Mouse (Mus musculus) adrenal gland, adult 8-10 months (tissue): ENCODE results near the gene Tcam1. TPM values are rescaled to one million over a fixed set of nuclear protein-coding genes. Genes with fewer than 3 reads are reported as not detected.

Experiments
- DNase-seq: peaks from one replicate; pipeline ENCODE4 v3.0.0; 2022
- total RNA-seq, 4 experiments: library from RNA; stranded (reverse); gene quantifications; 2 replicates each; pipeline ENCODE4 v1.2.4; 2022

Tcam1 gene
- total RNA-seq, 4 experiments from 2014 or later = 0.15 to 0.19 (median 0.17) TPM; not detected in 1

DNA sequence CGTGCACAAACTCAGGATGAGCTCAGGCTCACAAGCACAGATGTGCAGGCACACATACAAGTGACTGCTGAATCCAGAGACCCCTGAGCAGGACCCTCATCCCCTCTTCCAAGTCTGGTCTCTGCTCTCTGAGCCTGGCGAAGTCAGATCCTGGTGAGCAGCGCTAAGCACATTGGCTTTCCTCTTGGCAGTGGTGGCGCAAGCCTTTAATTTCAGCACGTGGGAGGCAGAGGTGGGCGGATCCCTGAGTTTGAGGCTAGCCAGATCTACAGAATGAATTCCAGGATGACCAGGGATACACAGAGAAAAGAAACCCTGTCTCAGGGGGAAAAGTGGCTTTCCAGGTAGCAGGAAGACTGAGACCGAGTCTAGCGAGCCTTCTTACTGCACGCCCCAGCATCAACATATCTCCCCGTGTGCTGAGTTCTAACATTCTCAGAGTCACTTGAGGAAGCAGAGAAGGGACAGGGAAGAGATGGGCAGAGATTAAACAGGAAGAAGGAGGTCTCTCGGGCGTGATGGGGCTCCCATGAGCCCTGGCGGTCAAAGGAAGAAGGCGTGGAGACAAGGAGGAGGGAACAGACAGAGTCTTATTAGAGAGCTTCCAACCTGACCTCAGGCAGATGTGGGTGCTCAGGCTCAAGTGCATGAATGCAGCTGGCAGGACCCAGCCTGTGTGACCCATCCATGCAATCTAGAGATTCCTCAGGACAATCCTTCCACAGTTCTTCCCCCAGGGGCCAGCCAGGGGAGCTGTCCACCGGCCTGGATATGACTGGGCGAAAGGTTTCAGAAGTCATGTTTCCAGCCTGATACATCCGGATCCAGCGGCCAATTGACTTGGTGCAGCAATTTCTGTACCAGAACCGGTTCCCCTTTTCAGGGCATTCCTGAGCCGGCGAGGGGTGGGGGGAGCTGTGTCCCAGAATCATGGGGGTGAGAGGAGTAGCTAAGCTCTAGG, 42.2 kb downstream of the Tcam1 start:
- no peak for DNase-seq

DNA sequence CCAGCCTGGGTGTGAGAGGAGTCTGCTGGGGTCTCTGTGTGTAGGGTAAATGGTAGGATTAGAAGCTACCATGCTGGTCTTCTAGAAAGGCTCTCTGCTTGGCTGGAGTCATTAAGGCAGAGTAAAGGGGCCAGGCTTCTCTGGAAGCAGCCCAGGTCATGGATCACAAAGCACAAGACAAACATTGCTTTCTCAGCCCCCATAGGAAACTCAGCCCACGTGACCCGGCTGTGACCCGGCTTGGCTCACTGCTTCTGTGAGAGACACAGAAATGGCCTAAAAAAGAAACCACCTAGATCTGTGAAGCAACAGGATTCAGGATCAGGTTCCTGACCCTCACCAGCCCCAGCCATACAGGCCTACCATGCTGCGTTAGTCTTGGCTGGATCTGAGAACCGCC, 48.4 kb downstream of the Tcam1 start:
- DNase-seq = no peak

DNA sequence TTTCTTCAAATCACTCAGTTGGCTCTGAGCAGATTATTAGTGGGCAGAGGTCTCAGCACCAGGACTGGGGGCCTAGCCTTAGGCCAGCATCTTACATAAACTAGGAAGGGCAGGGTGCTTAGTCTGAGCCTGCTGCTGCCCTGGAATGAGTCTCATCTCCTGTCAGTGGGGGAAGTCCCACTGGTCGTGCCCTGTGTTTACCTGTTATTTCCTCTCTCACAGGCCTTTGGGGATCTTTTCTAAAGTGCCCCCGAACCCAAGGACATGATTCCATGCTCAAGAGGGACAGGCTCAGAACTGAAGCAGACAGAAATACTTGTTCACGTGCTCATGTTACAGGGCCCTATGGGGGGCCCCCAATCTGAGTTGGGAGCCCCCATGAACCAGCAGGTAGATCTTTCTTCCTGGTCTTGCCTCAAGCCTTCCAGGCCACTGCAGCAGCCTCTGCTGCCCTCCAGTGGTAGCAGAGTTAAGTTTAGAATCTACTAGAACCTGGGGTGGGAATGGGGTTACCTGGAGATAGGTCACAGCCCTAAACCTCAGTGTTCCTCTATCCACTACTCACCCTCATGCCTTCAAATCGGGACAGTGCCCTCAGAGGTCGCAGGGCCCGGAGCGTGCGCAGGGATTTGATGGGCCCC, 49.2 kb downstream of the Tcam1 start:
- peak; percentile 23 for DNase-seq

DNA sequence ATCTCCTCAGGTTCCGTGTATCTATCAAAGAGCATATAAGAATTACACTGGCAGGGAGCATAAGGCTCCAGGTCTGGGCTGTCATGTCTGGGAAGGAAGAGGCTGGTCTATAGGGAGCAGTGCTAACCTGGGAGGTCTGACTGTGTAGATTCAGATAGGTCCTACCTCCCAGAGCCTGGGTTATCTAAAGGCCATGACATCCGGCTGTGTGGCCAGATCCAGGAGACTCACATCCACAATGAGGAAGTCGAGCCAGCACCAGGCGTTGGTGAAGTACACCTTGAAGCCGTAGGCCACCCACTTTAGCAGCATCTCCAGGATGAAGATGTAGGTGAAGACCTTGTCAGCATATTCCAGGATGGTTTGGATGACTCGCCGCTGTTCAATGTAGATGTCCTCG, 50.0 kb downstream of the Tcam1 start:
- DNase-seq = no peak

DNA sequence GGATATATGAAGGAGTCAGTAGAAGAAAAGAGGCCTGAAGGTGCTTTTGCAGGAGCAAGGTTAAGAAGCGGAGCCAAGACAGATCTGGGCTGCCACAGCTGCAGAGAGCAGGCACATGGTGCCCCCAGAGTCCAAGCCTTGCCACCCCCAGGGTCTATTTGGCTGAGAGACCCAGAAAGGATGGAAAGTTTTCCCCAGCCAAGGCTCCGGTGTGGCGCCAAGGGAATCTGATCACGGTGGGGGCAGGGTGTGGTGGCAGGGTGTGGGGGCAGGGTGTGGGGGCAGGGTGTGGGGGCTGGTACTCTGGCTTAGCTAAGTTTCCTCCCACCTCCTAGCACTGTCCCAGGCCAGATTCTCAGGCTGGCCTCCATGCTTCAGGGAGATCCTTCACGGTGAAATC, 52.0 kb downstream of the Tcam1 start:
- DNase-seq = no peak

DNA sequence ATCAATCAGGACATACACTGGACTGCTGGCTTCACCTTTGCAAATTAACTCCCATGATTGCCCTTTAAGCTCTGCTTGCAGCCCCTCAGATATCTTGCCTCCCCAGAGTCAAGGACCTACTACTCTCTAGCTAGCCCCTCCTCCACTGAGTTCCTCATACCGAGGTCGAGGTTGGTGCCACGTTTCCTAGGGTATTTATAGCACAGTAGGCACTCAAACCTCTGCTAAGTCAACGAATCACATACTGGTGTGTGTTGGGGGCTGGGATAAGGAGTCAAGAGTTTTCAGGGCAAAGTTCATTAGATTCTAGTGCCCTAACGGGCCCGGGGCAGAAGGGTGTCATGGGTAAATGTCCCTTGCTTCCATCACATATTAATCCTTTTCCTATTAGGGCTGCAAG, 52.7 kb downstream of the Tcam1 start:
- no peak for DNase-seq

DNA sequence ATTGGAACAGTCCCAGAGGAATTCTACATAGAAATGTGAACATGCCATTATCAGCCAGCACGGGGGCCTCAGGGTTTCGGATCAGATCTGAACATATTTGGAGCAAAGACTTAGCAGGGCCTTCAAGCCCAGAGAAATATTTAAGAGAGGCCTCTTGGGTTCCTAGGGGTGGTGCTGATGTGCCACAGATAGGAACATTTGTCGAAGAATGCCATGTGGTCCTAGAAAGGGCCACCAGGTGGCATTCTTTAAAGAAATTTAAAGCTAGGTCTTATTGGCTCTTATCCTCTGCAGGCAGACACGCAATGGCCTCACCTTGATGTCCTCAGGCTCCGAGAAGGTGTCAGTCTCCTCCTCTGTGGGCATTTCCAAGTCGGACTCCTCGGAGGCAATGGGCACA, 53.2 kb downstream of the Tcam1 start:
- DNase-seq = no peak

DNA sequence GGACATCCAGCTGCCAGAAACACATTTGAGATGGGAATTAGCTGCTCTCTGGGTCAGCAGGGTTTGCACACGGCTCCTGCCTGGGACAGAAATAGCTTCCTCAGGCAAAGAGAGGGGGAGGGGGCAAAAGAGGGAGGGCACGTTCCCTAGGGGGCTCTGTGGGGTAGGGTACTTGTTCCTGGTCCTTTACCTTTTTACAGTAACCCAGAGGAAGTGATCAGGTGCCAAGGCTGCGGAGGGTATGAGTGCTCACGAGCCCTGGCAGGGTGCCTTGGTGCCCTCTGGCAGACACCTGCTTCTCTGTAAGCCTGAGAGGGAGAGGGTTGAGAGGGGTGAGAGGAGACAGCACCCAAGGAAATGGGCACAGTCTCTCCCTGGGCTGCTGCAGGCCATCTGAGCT, 56.0 kb downstream of the Tcam1 start:
- DNase-seq = no peak

DNA sequence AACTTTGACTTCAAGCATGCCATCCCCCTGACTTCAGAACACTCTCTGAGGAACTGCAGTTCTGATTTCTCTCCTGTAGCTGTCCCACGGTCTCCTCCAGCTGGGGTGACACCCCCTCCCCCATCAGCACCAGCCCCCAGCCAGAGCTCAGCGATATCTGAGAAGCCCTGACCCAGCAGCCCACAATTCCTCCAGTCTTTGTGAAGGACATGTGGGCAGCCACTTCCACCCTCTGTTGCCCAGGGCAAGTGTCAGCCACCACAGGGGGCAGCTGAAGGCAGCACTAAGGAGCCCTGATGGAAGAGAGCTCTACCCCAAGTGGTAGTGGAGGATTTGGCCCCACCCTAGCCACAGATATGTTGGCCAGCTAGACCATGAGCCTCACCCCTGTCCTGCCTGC, 57.6 kb downstream of the Tcam1 start:
- no peak for DNase-seq

DNA sequence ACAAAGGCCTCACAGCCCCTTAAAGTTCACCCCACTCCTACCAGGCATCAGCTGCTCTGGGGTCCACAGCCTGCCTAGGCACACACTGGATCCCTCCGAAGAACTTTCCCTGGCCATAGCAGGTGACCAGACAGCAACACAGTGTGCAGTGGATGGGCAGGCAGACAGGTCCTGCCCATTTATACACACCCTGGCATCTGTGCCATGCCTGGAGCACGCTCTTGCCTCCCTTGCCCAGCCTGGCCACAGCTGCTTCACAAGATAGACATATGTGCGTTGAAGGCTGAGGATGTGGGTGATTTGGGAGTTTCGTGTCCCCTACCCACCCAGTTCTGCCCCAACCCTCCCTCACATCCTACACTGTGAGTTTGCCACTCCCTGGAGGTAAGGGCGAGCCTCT, 61.6 kb downstream of the Tcam1 start:
- DNase-seq = no peak

Other genes starting within 250 kb of the Tcam1 start
- gene Dcaf7, start 239.8 kb upstream of the Tcam1 start, total RNA-seq = 10 to 100 TPM; 57.3 to 79.3 (median 70.3) TPM
- 10 to 100 TPM; 26.3 to 38.6 (median 33.1) TPM for gene Taco1, start 210.6 kb upstream of the Tcam1 start, total RNA-seq
- 10 to 100 TPM; 41.7 to 58.2 (median 47.2) TPM for gene Map3k3, start 192.1 kb upstream of the Tcam1 start, total RNA-seq
- gene Gm10840, start 115.8 kb upstream of the Tcam1 start, total RNA-seq = not detected
- 10 to 100 TPM in 3 of 4 experiments, 1 to 10 TPM in 1; 9.6 to 18.9 (median 14.3) TPM for gene Limd2, start 115.8 kb upstream of the Tcam1 start, total RNA-seq
- 10 to 100 TPM; 15.1 to 26.8 (median 19.3) TPM for gene Strada, start 74.5 kb upstream of the Tcam1 start, total RNA-seq
- 100 to 1,000 TPM in 3 of 4 experiments, 10 to 100 TPM in 1; 84.3 to 125 (median 116) TPM for gene Ccdc47, start 60.3 kb upstream of the Tcam1 start, total RNA-seq
- 10 to 100 TPM; 53.4 to 71.6 (median 64.1) TPM for gene Ddx42, start 59.7 kb upstream of the Tcam1 start, total RNA-seq
- gene Ftsj3, start 20.6 kb upstream of the Tcam1 start, total RNA-seq = 10 to 100 TPM; 42.3 to 82.3 (median 59.1) TPM
- 100 to 1,000 TPM; 151 to 166 (median 154) TPM for gene Psmc5, start 20.5 kb upstream of the Tcam1 start, total RNA-seq
- gene Smarcd2, start 3.7 kb upstream of the Tcam1 start, total RNA-seq = 10 to 100 TPM; 74.0 to 91.9 (median 85.8) TPM
- gene Gh, start 25.2 kb downstream of the Tcam1 start, total RNA-seq = not detected
- gene Cd79b, start 38.1 kb downstream of the Tcam1 start, total RNA-seq = 1 to 10 TPM; 1.2 to 2.3 (median 1.6) TPM
- under 1 TPM in 3 of 4 experiments, not detected in 1; 0.06 to 0.43 (median 0.07) TPM for gene Scn4a, start 76.6 kb downstream of the Tcam1 start, total RNA-seq
- under 1 TPM in 1 of 4 experiments, not detected in 3; 0.65 TPM for gene Prr29, start 88.8 kb downstream of the Tcam1 start, total RNA-seq
- gene Icam2, start 111.4 kb downstream of the Tcam1 start, total RNA-seq = 10 to 100 TPM; 10.0 to 15.8 (median 13.6) TPM
- gene Ern1, start 211.2 kb downstream of the Tcam1 start, total RNA-seq = 100 to 1,000 TPM; 171 to 211 (median 198) TPM